Mouse (Mus musculus) hindbrain, embryonic 12.5 days (tissue): ENCODE results near the gene Agtpbp1. TPM values are rescaled to one million over a fixed set of nuclear protein-coding genes. Genes with fewer than 3 reads are reported as not detected.
"Not testable (repeated sequence)": the region's sequence is repeated elsewhere in the genome, so short reads cannot be mapped to it uniquely, and the experiment has no call there.

Experiments used
- ATAC-seq: fragments of 200-750 bp; cut with Nextera tagmentation; 2 replicates; pipeline ENCODE4 v1.8.0; 2017; ENCODE audit warnings: moderate TSS enrichment; ENCODE audit not compliant: low FRiP score
- H3K27ac ChIP-seq: fragments of 300-500 bp; sonication (generic); 2 replicates; pipeline ENCODE4 v1.5.1; 2016; ENCODE audit warnings: mild to moderate bottlenecking
- H3K27me3 ChIP-seq: fragments of 300-500 bp; sonication (generic); 2 replicates; pipeline ENCODE4 v1.6.1; 2016; ENCODE audit warnings: mild to moderate bottlenecking
- H3K36me3 ChIP-seq: fragments of 300-500 bp; sonication (generic); 2 replicates; pipeline ENCODE4 v1.6.1; 2016; ENCODE audit warnings: mild to moderate bottlenecking
- H3K4me1 ChIP-seq: fragments of 300-500 bp; sonication (generic); 2 replicates; pipeline ENCODE4 v1.6.1; 2016
- H3K4me2 ChIP-seq: fragments of 300-500 bp; sonication (generic); replicated peaks from 2 replicates; pipeline ENCODE4 v1.6.1; 2016; ENCODE audit warnings: mild to moderate bottlenecking
- H3K4me3 ChIP-seq: fragments of 300-500 bp; sonication (generic); 2 replicates; pipeline ENCODE4 v1.5.1; 2016; ENCODE audit warnings: mild to moderate bottlenecking
- H3K9ac ChIP-seq: fragments of 300-500 bp; sonication (generic); 2 replicates; pipeline ENCODE4 v1.6.1; 2016; ENCODE audit warnings: mild to moderate bottlenecking, moderate library complexity
- H3K9me3 ChIP-seq: fragments of 300-500 bp; sonication (generic); replicated peaks from 2 replicates; pipeline ENCODE4 v1.6.1; 2016; ENCODE audit warnings: mild to moderate bottlenecking
- WGBS: fragments of 180-500 bp; shearing (Covaris S2); methylation state at CpG from one replicate; pipeline ENCODE4 v1.1.7; 2016; 5-methylcytosine and 5-hydroxymethylcytosine counted together
- polyA plus RNA-seq: library from polyadenylated mRNA; unstranded; fragments of >200 nt; fragmentation: Nextera tagmentation; extraction: Ambion mirVana; gene quantifications from 2 replicates; pipeline ENCODE4 v1.2.1, GENCODE M21; 2016

The Agtpbp1 gene
- polyA plus RNA-seq, 1 experiment from 2014 or later = 34.2 TPM

- no peaks in the 10 kb centered on the region for H3K9me3 ChIP-seq
- no peak overlapping the region for H3K4me2 ChIP-seq
- peaks cover 18% of the 10 kb centered on the region for H3K36me3 ChIP-seq
- H3K27me3 ChIP-seq = no peaks in the 10 kb centered on the region
- ATAC-seq = peak; percentile 75
- H3K27ac ChIP-seq = peak overlapping the region; percentile 62
- H3K4me1 ChIP-seq = peaks cover 10% of the 10 kb centered on the region
- H3K9ac ChIP-seq = no peak overlapping the region
- no peak overlapping the region for H3K4me3 ChIP-seq
- WGBS = 63% methylated on average over 5 of the region's 5 CpGs
Observed at GRCm38 (mm10) chr13:59494619-59495262, 90.3 kb downstream of the Agtpbp1 start.

- Histone ChIP-seq H3K27me3 (no peaks in the 10 kb centered on the region), H3K27ac (no peak overlapping the region), H3K4me2 (no peak overlapping the region), H3K4me3 (no peak overlapping the region), H3K9me3 (no peaks in the 10 kb centered on the region), H3K36me3 (peaks cover 13% of the 10 kb centered on the region), H3K4me1 (peaks cover 8% of the 10 kb centered on the region), H3K9ac (no peak overlapping the region)
- ATAC-seq = no peak
- WGBS = 78% methylated on average over 4 of the region's 4 CpGs
Observed at GRCm38 (mm10) chr13:59490726-59491125, 94.3 kb downstream of the Agtpbp1 start.

- H3K36me3 ChIP-seq = peaks cover 2% of the 10 kb centered on the region
- H3K9me3 ChIP-seq = no peaks in the 10 kb centered on the region
- H3K9ac ChIP-seq = no peak overlapping the region
- ATAC-seq = no peak
- 0 out of 2 replicates have a peak, but pooled peaks cover 2% of the 10 kb centered on the region for H3K4me1 ChIP-seq
- H3K4me2 ChIP-seq = no peak overlapping the region
- no peak overlapping the region for H3K27ac ChIP-seq
- H3K27me3 ChIP-seq = no peaks in the 10 kb centered on the region
- 65% methylated on average over 2 of the region's 2 CpGs for WGBS
- H3K4me3 ChIP-seq = no peak overlapping the region
Observed at GRCm38 (mm10) chr13:59489143-59489542, 95.9 kb downstream of the Agtpbp1 start.

GRCm38 (mm10) chr13:59487287-59487686 is 97.7 kb downstream of the Agtpbp1 start:
- no peaks in the 10 kb centered on the region for H3K9me3 ChIP-seq
- ATAC-seq = no peak
- 0 out of 2 replicates have a peak, but pooled peaks cover 2% of the 10 kb centered on the region for H3K4me1 ChIP-seq
- no peak overlapping the region for H3K4me2 ChIP-seq
- no peak overlapping the region for H3K27ac ChIP-seq
- no peaks in the 10 kb centered on the region for H3K27me3 ChIP-seq
- 0 out of 2 replicates have a peak, but pooled peaks cover 4% of the 10 kb centered on the region for H3K36me3 ChIP-seq
- H3K9ac ChIP-seq = no peak overlapping the region
- no peak overlapping the region for H3K4me3 ChIP-seq
- 89% methylated on average over 8 of the region's 8 CpGs for WGBS

- Histone ChIP-seq H3K4me1 (0 out of 2 replicates have a peak, but pooled peaks cover 2% of the 10 kb centered on the region), H3K27me3 (no peaks in the 10 kb centered on the region), H3K9ac (no peak overlapping the region), H3K4me3 (no peak overlapping the region), H3K27ac (no peak overlapping the region), H3K9me3 (no peaks in the 10 kb centered on the region), H3K4me2 (no peak overlapping the region), H3K36me3 (0 out of 2 replicates have a peak, but pooled peaks cover 4% of the 10 kb centered on the region)
- WGBS = 89% methylated on average over 5 of the region's 5 CpGs
- no peak for ATAC-seq
Observed at GRCm38 (mm10) chr13:59486243-59486642, 98.8 kb downstream of the Agtpbp1 start.

- 0 out of 2 replicates have a peak, but pooled peaks cover 2% of the 10 kb centered on the region for H3K4me1 ChIP-seq
- no peak overlapping the region for H3K4me3 ChIP-seq
- no peaks in the 10 kb centered on the region for H3K27me3 ChIP-seq
- H3K36me3 ChIP-seq = 0 out of 2 replicates have a peak, but pooled peaks cover 4% of the 10 kb centered on the region
- H3K9ac ChIP-seq = no peak overlapping the region
- no peak overlapping the region for H3K4me2 ChIP-seq
- 91% methylated on average over 7 of the region's 7 CpGs for WGBS
- no peaks in the 10 kb centered on the region for H3K9me3 ChIP-seq
- no peak overlapping the region for H3K27ac ChIP-seq
- no peak for ATAC-seq
Observed at GRCm38 (mm10) chr13:59485456-59485855, 99.6 kb downstream of the Agtpbp1 start.

GRCm38 (mm10) chr13:59481484-59481855 is 103.6 kb downstream of the Agtpbp1 start:
- Histone ChIP-seq H3K9me3 (no peaks in the 10 kb centered on the region), H3K4me1 (no peaks in the 10 kb centered on the region), H3K4me2 (no peak overlapping the region), H3K36me3 (peaks cover 15% of the 10 kb centered on the region; the same call in 1 of the 2 replicates), H3K4me3 (no peak overlapping the region), H3K9ac (no peak overlapping the region), H3K27me3 (no peaks in the 10 kb centered on the region), H3K27ac (no peak overlapping the region)
- WGBS = 85% methylated on average over 4 of the region's 4 CpGs
- ATAC-seq = no peak

GRCm38 (mm10) chr13:59480599-59481483 is 104.2 kb downstream of the Agtpbp1 start:
- Histone ChIP-seq H3K4me1 (no peaks in the 10 kb centered on the region), H3K36me3 (peaks cover 17% of the 10 kb centered on the region; the same call in 1 of the 2 replicates), H3K4me3 (no peak overlapping the region), H3K27me3 (no peaks in the 10 kb centered on the region), H3K9me3 (no peaks in the 10 kb centered on the region), H3K4me2 (no peak overlapping the region), H3K9ac (no peak overlapping the region), H3K27ac (no peak overlapping the region)
- ATAC-seq = no peak
- WGBS = 90% methylated on average over 13 of the region's 13 CpGs

GRCm38 (mm10) chr13:59477928-59478327 is 107.1 kb downstream of the Agtpbp1 start:
- not testable (repeated sequence) for H3K27ac ChIP-seq, H3K4me3 ChIP-seq, H3K9ac ChIP-seq, H3K4me2 ChIP-seq, H3K27me3 ChIP-seq, H3K9me3 ChIP-seq, ATAC-seq, H3K4me1 ChIP-seq
- H3K36me3 ChIP-seq = peaks cover 16% of the 10 kb centered on the region; the same call in 1 of the 2 replicates
- 81% methylated on average over 7 of the region's 7 CpGs for WGBS

GRCm38 (mm10) chr13:59477451-59477850 is 107.6 kb downstream of the Agtpbp1 start:
- Histone ChIP-seq H3K9ac (no peak overlapping the region), H3K27ac (no peak overlapping the region), H3K9me3 (no peaks in the 10 kb centered on the region), H3K4me3 (no peak overlapping the region), H3K36me3 (peaks cover 16% of the 10 kb centered on the region; the same call in 1 of the 2 replicates), H3K4me2 (no peak overlapping the region), H3K27me3 (no peaks in the 10 kb centered on the region), H3K4me1 (no peaks in the 10 kb centered on the region; the same call in 1 of the 2 replicates)
- no peak for ATAC-seq
- 92% methylated on average over 14 of the region's 14 CpGs for WGBS

GRCm38 (mm10) chr13:59474973-59475372 is 110.1 kb downstream of the Agtpbp1 start:
- H3K27me3 ChIP-seq = no peaks in the 10 kb centered on the region
- H3K9ac ChIP-seq = no peak overlapping the region
- H3K36me3 ChIP-seq = peaks cover 21% of the 10 kb centered on the region; the same call in 1 of the 2 replicates
- WGBS = 71% methylated on average over 8 of the region's 8 CpGs
- ATAC-seq = no peak
- no peaks in the 10 kb centered on the region for H3K9me3 ChIP-seq
- no peaks in the 10 kb centered on the region; the same call in 1 of the 2 replicates for H3K4me1 ChIP-seq
- no peak overlapping the region for H3K27ac ChIP-seq
- H3K4me2 ChIP-seq = no peak overlapping the region
- H3K4me3 ChIP-seq = no peak overlapping the region

- H3K4me3 ChIP-seq = no peak overlapping the region
- no peak overlapping the region for H3K27ac ChIP-seq
- no peaks in the 10 kb centered on the region; the same call in 1 of the 2 replicates for H3K4me1 ChIP-seq
- no peak for ATAC-seq
- 88% methylated on average over 10 of the region's 10 CpGs for WGBS
- H3K9ac ChIP-seq = no peak overlapping the region
- no peaks in the 10 kb centered on the region for H3K9me3 ChIP-seq
- H3K4me2 ChIP-seq = no peak overlapping the region
- H3K36me3 ChIP-seq = peaks cover 21% of the 10 kb centered on the region; the same call in 1 of the 2 replicates
- H3K27me3 ChIP-seq = no peaks in the 10 kb centered on the region
Observed at GRCm38 (mm10) chr13:59473341-59473740, 111.7 kb downstream of the Agtpbp1 start.
